Mouse (Mus musculus): ENCODE data around the gene Flt3l. TPM values are rescaled to one million over a fixed set of nuclear protein-coding genes. Genes with fewer than 3 reads are reported as not detected.
"Not testable (repeated sequence)": the region's sequence is repeated elsewhere in the genome, so short reads cannot be mapped to it uniquely, and the experiment has no call there.

The Flt3l gene
- polyA plus RNA-seq, 1 experiment: 6.2 TPM

DNA sequence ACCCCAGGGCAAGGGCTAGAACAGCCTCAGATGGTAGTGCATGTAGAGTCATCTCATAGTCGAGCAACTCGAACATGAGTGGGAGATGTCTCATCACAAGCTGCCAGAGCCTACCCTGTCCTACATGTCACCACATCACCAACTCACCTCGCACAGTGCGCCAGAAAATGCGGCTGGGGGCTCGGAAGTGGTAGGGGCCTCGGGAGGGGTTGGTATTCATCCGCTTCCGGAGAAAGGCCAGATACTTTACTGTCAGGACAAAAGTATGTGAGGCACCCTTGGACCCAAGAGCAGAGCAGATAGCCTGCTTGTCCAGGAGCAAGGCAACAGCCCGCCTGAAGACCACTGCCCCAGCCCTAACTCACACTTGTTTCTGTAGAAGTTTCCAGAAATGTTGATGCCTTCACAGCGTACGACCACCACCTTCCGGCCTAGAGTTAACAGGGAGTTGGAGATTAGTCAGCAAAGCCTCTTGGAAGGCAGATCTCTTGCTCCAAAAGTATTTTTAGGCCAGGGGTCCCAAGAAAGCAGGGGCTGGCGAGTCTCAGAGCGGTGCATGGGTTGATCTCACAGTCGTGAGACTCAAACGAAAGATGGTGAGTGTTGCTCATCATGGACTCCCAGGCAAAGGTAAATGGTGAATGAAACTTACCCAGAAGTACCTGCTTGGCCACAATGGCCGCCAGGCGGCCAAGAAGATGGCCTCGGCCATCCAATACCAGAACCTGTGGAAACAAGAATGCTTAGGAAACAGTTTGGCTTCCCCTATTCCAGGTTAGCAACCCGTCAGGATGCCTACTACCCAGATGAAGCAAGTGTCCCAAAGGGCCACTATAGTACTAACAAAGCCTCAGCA is 9.2 kb downstream of the Flt3l start:
- no peak for DNase-seq (ENCODE audit: low read depth)
- TF ChIP-seq POLR2A (IDR thresholded peaks at IDR 0.05; ENCODE audit: borderline replicate concordance, extremely low read depth, insufficient read depth, insufficient read length, poor library complexity, severe bottlenecking): no peak
- peak; percentile 42; the same call in 1 of the 2 replicates for TF ChIP-seq CTCF (IDR thresholded peaks at IDR 0.05; ENCODE audit: borderline replicate concordance, extremely low read depth, insufficient read depth, insufficient read length)

DNA sequence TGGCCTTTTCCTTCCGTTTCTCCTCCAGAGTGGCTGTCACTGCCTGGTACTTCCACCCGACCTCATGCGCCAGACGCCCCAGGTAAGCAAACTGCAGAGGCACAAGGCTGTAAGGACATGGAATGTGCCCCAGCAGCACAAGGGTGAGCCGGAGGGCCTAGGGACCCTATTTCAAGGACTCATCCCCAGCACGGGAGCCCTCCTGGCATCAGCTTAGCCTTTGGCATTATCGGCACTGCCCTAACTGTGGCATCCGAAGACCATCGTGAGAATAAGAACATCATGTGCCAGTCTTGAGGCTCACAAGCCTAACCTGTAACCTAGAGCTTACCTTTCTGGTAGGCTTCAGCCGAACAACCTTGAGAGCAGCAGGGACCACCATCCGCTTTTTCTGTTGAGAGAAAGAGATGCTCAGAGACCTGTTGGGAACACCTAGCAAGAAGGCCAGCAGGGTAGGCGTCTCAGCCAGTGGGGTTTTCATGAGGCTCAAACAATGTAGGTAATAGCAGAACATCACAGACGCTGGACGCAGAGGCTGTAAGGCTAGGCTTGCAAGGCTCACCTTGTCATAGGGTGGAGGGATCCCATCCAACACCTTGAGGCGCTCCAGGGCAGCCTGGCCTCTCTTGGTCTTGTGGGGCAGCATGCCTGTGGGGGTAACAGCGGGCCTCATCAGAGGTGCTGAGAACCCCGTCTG is 9.9 kb downstream of the Flt3l start:
- no peak for DNase-seq (ENCODE audit: low read depth)
- TF ChIP-seq CTCF (IDR thresholded peaks at IDR 0.05; ENCODE audit: borderline replicate concordance, extremely low read depth, insufficient read depth, insufficient read length): no peak
- no peak for TF ChIP-seq POLR2A (IDR thresholded peaks at IDR 0.05; ENCODE audit: borderline replicate concordance, extremely low read depth, insufficient read depth, insufficient read length, poor library complexity, severe bottlenecking)

DNA sequence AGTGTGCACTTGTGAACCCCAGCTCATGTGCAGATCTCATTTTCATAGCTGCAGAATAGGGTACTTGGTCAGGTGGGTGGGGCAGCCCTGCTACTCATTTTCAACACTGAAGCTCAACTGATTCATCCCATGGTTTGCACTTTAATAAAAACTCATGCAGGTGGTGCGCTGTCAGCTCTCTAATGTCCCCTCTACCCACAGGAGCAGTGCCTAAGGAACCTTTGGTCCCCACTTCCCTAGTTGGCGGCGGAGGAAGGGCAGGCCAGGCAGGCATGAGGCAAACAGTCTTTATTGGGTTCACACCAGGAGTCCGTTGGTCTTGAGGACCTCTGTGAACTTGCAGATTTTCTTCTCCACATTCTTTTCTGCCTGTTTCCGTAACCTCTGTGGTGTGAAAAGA is 10.6 kb downstream of the Flt3l start:
- DNase-seq (ENCODE audit: low read depth): not testable (repeated sequence)

DNA sequence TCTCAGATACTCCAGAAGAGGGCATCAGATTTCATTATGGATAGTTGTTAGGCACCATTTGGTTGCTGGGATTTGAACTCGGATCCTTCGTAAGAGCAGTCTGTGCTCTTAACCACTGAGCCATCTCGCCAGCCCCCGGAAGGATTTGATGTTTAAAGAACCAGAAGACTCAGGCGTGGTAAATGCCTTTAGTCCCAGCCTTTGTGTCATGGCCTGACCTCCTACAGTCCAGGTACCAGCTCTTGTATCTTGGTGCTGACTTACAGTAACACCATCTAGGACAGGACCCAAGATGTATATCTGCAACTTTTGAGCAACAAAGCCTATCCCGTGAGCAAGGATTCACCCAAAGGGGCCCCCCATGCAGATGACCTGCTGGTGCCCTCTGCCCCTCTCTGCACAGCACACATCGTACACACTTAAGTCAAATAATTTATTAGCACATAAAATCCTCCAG is 11.1 kb downstream of the Flt3l start:
- TF ChIP-seq CTCF (IDR thresholded peaks at IDR 0.05; ENCODE audit: borderline replicate concordance, extremely low read depth, insufficient read depth, insufficient read length) (no peak), POLR2A (IDR thresholded peaks at IDR 0.05; ENCODE audit: borderline replicate concordance, extremely low read depth, insufficient read depth, insufficient read length, poor library complexity, severe bottlenecking) (no peak)
- peak; percentile 61 for DNase-seq (ENCODE audit: low read depth)

DNA sequence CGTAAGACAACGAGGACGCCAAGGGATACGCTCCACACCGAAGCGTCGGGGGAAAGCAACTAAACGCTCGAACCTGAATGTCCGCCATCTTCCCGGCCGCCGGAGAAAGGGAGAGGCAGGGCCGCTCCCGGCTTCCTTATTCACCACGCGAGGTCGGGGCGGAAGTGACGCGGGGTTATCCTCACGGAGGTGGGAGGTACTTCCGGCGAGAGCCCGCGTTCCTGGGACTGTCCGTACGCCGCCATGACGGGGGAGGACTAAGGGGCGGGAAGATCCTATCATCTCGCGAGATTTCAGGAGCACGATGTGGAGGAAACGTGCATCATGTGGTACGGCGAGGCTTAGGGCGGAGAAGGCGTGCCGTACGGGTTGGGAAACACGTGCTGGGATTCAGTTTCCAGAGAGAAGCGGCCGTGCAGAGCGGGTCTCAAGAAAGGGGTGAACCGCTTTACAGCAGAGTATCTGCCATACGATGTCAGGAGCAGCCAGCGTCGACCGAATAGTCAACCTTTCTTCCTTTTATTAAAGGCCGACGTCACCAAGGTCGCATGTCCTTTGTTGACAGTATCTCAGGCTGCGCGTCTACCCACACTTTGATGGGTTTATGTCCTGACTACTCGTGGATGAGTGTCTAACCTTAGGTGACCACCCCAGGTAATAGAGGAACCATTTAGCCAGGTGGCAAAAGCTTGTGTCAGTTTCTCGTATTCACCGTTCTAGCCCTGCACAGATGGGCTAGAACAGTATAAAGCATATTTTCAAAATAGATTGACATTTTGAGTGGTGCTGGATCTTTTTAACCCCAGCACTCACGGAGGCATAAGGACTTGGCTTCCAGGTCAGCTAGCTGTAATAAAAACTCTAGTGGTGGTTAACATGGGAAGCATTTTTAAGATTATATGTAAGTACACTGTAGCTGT is 11.7 kb downstream of the Flt3l start, which contains the start of gene Rps11:
Gene Rps11 (minus strand): TSS at position 216 of the 920 bp plus-strand sequence.
- TF ChIP-seq CTCF (IDR thresholded peaks at IDR 0.05; ENCODE audit: borderline replicate concordance, extremely low read depth, insufficient read depth, insufficient read length) (no peak), POLR2A (IDR thresholded peaks at IDR 0.05; ENCODE audit: borderline replicate concordance, extremely low read depth, insufficient read depth, insufficient read length, poor library complexity, severe bottlenecking) (peak; percentile 56; the same call in 1 of the 2 replicates)
- peak; percentile 100 for DNase-seq (ENCODE audit: low read depth)

DNA sequence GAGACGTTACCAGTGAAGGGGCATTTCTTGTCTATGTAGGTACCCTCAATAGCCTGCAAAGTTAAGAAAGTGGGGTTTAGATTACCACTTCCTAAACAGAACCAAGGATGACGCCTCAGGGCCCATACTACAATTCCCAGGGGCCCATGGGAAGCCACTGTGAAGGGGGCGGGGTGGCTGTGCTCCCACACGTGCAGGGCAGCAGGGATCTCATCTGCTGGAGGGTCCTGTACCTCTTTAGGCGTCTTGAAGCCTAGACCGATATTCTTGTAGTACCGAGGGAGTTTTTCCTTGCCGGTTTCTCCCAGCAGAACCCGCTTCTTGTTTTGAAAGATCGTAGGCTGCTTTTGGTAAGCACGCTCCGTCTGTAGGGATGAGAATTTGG is 13.1 kb downstream of the Flt3l start:
- no peak for TF ChIP-seq CTCF (IDR thresholded peaks at IDR 0.05; ENCODE audit: borderline replicate concordance, extremely low read depth, insufficient read depth, insufficient read length)
- TF ChIP-seq POLR2A (IDR thresholded peaks at IDR 0.05; ENCODE audit: borderline replicate concordance, extremely low read depth, insufficient read depth, insufficient read length, poor library complexity, severe bottlenecking): no peak
- DNase-seq (ENCODE audit: low read depth): no peak

GRCm38 (mm10) chr7:45122561-45123185 is 13.6 kb downstream of the Flt3l start:
- TF ChIP-seq CTCF (IDR thresholded peaks at IDR 0.05; ENCODE audit: borderline replicate concordance, extremely low read depth, insufficient read depth, insufficient read length): no peak
- no peak for TF ChIP-seq POLR2A (IDR thresholded peaks at IDR 0.05; ENCODE audit: borderline replicate concordance, extremely low read depth, insufficient read depth, insufficient read length, poor library complexity, severe bottlenecking)
- no peak for DNase-seq (ENCODE audit: low read depth)

GRCm38 (mm10) chr7:45121966-45122365 is 14.3 kb downstream of the Flt3l start:
- TF ChIP-seq POLR2A (IDR thresholded peaks at IDR 0.05; ENCODE audit: borderline replicate concordance, extremely low read depth, insufficient read depth, insufficient read length, poor library complexity, severe bottlenecking): no peak
- no peak for TF ChIP-seq CTCF (IDR thresholded peaks at IDR 0.05; ENCODE audit: borderline replicate concordance, extremely low read depth, insufficient read depth, insufficient read length)
- DNase-seq (ENCODE audit: low read depth): no peak

DNA sequence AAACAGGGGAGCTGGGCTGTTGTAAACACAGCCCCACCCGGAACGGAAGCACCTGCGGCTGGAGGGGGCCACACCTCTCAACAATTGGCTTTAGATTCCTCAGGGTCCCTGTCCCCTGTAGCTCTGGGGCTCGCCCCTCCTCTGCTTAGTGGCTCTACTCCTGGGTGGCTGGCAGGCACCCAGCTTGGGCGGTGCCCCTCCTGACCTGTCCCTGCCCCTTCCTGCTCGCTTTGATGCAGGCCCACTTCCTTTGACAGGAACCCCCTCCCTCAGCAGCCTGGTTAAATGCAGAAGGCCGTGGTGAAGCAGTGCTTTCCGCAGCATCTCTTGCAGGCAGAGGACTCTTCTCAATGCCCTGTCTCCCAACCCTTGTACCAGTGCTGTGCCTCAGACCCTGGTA is 14.8 kb downstream of the Flt3l start:
- TF ChIP-seq POLR2A (IDR thresholded peaks at IDR 0.05; ENCODE audit: borderline replicate concordance, extremely low read depth, insufficient read depth, insufficient read length, poor library complexity, severe bottlenecking) (no peak), CTCF (IDR thresholded peaks at IDR 0.05; ENCODE audit: borderline replicate concordance, extremely low read depth, insufficient read depth, insufficient read length) (no peak)
- DNase-seq (ENCODE audit: low read depth): no peak

DNA sequence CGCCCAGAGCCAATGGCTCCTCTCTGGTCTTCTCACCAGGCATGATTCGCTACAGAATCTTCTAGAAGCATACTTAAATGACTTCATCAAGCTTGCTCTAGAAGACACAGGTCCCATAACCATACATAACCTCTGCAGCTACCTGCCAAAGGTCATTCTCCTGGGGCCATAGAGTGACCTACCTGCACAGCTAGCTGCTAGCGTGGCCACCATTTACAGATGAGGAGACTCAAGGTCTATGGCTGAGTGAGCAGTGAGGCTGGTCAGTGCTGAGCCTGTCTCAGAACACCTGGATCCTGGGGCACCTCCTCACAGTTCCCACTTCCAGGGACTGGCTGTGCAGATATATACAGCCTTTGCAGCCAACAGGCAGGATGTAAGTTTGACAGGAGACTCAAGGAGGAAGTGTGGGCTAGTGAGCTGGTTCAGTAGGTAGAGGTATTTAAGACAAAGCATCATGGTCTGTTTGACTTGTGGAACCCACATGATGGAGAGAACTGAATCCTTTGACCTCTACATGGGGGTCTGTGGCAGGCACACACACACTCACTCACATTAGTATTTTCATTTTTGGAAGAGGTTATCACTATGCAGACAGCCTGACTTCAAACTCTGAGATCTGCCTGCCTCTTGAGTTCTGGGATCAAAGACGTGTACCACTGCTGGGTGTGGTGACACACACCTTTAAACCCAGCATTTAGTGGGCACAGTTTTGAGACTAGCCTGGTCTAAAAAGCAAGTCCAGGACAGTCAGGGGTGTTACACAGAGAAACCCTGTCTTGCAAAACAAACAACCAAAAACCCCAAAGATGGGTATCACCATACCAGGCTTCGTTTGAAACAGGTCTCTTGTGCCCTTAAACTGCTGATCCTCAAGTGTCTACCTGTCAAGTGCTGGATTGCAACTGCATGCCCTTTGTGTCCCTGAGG is 16.2 kb downstream of the Flt3l start:
- no peak for DNase-seq (ENCODE audit: low read depth)

More for the DNA sequence above, 16.2 kb downstream of the Flt3l start:
- TF ChIP-seq CTCF (IDR thresholded peaks at IDR 0.05; ENCODE audit: borderline replicate concordance, extremely low read depth, insufficient read depth, insufficient read length): no peak
- no peak for TF ChIP-seq POLR2A (IDR thresholded peaks at IDR 0.05; ENCODE audit: borderline replicate concordance, extremely low read depth, insufficient read depth, insufficient read length, poor library complexity, severe bottlenecking)

Measured in brain, embryonic 14.5 days (tissue).